Mouse (Mus musculus) brain, adult 10 weeks (tissue): Measurements from ENCODE around the gene Ccdc125. TPM values are rescaled to one million over a fixed set of nuclear protein-coding genes. Genes with fewer than 3 reads are reported as not detected.

Experiments
- polyA plus RNA-seq: library from polyadenylated mRNA; stranded (reverse); fragments of 350-450 nt; fragmentation: Illumina TruSeq; extraction: RNeasy Lipid Tissue Mini Kit (QIAGEN cat#74804); gene quantifications from one replicate; pipeline ENCODE4 v1.2.3, GENCODE M21; 2015; ENCODE audit warnings: low read depth, low replicate concordance

The Ccdc125 gene
- not detected for polyA plus RNA-seq

GRCm38 (mm10) chr13:100669291-100670022 is at the start of gene Ccdc125:
Ccdc125 (plus strand) TSS chr13:100669717.

GRCm38 (mm10) chr13:100650550-100651438 is 18.7 kb upstream of the Ccdc125 start, which contains the start of the genes Ak6 and Rad17:
Ak6 (plus strand) TSS chr13:100650979.
Rad17 (minus strand) TSS chr13:100651051.

DNA sequence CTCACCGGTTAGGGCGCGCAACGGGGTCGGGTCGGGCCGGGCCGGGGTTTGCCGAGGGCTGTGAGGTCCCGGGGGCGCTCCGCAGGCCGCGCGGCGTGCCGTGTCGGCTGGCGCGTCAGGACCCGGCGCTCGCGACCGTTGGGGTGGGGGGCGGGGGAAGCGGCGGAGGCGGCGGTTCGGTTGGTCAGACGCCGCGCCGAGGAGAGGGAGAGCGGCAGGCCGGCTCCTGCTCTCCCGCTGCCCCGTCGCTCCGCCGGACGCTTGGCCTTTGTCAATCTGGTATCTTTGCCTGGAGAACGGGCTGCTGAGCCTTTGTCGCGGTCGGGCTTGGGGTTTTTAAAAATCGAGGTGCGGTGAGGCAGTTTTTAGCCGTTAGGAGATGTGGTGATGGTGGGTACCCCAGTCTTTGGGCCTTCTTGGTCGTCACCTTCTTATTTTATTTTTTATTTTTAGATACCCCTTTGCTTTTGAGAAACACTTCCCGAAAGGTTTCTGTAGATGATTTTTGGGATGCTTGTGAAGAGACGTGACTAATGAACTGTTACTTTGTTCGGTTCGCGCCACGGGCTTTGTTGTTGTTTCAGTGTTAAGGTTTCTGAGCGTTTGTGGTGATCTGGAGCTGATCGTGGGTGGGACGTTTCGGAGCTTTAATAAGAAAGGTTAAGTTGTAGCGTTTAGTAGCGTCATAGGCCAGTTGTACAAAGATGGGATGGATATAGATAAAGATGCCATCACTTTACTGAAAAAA is 17.9 kb upstream of the Ccdc125 start, which contains the start of gene Taf9:
Gene Taf9, plus strand, starts transcription at position 141 of the 748 bp plus-strand sequence.

DNA sequence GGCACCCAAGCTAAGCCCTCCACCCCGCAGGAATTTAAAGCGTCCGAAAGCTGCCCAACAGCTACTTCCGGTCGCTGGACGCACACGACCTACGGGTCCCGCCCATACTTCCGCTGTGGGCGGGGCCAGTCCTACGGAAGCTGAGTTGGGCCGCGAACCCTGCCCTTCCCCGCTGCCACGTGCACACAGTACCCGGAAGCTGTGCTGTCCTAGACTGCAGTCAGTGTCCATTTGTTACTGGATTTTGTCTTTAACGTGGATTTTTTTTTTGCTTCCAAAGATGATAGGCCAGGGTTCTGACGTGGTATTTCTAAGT is 61.3 kb downstream of the Ccdc125 start, which contains the start of gene Cdk7:
Gene Cdk7, minus strand, starts transcription at position 79 of the 316 bp plus-strand sequence.

GRCm38 (mm10) chr13:100744036-100744744 is 74.7 kb downstream of the Ccdc125 start, which contains the start of gene Mrps36:
Mrps36 (minus strand) TSS chr13:100744659.

Other genes with a start within 250 kb of the Ccdc125 start
- gene Naip1, start 216.8 kb upstream of the Ccdc125 start, polyA plus RNA-seq = not detected
- gene Gtf2h2, start 177.1 kb upstream of the Ccdc125 start, polyA plus RNA-seq = 55.1 TPM
- gene Ocln, start 117.0 kb upstream of the Ccdc125 start, polyA plus RNA-seq = 10.9 TPM
- 1.0 TPM for gene Marveld2, start 52.7 kb upstream of the Ccdc125 start, polyA plus RNA-seq
- gene Ak6, start 18.7 kb upstream of the Ccdc125 start, polyA plus RNA-seq = 180 TPM
- gene Rad17, start 18.7 kb upstream of the Ccdc125 start, polyA plus RNA-seq = 14.6 TPM
- 28.1 TPM for gene Taf9, start 18.1 kb upstream of the Ccdc125 start, polyA plus RNA-seq
- 31.9 TPM for gene Cdk7, start 61.2 kb downstream of the Ccdc125 start, polyA plus RNA-seq
- 119 TPM for gene Mrps36, start 74.9 kb downstream of the Ccdc125 start, polyA plus RNA-seq
- gene Cenph, start 106.2 kb downstream of the Ccdc125 start, polyA plus RNA-seq = 0.51 TPM
- 0.89 TPM for gene Ccnb1, start 116.9 kb downstream of the Ccdc125 start, polyA plus RNA-seq
- gene Slc30a5, start 163.7 kb downstream of the Ccdc125 start, polyA plus RNA-seq = 37.6 TPM